Mouse (Mus musculus) midbrain, embryonic 14.5 days (tissue): ENCODE measurements at regions not wholly inside any gene's neighbourhood (a gene's known extent, or its start where the extent isn't known, plus 50 kb on each side); places are given as distances from the start of the nearest gene placed in this dataset.

Experiments
- ATAC-seq: fragments of 200-750 bp; cut with Nextera tagmentation; 2 replicates; pipeline ENCODE4 v1.8.0; 2017; ENCODE audit warnings: moderate number of reproducible peaks, moderate library complexity; ENCODE audit not compliant: low FRiP score, low TSS enrichment
- DNase-seq: peaks from one replicate; pipeline ENCODE4 v3.0.0-alpha.2; 2015
- H3K27ac ChIP-seq: fragments of 300-500 bp; sonication (generic); replicated peaks from 2 replicates; pipeline ENCODE4 v1.5.1; 2014; ENCODE audit warnings: mild to moderate bottlenecking, low read depth, low read length, moderate library complexity
- H3K27me3 ChIP-seq: fragments of 300-500 bp; sonication (generic); 2 replicates; pipeline ENCODE4 v1.6.1; 2014; ENCODE audit warnings: low read length, control low read depth, mixed read lengths; ENCODE audit not compliant: control insufficient read depth, insufficient read depth
- H3K36me3 ChIP-seq: fragments of 300-500 bp; sonication (generic); 2 replicates; pipeline ENCODE4 v1.6.1; 2014; ENCODE audit warnings: low read length, control low read depth; ENCODE audit not compliant: control insufficient read depth, insufficient read depth
- H3K4me1 ChIP-seq: fragments of 300-500 bp; sonication (generic); 2 replicates; pipeline ENCODE4 v1.6.1; 2014; ENCODE audit warnings: mild to moderate bottlenecking, antibody characterized with exemption, low read length, control low read depth; ENCODE audit not compliant: control insufficient read depth, insufficient read depth
- H3K4me2 ChIP-seq: fragments of 300-500 bp; sonication (generic); 2 replicates; pipeline ENCODE4 v1.6.1; 2014; ENCODE audit warnings: mild to moderate bottlenecking, low read length, moderate library complexity
- H3K4me3 ChIP-seq: fragments of 300-500 bp; sonication (generic); replicated peaks from 2 replicates; pipeline ENCODE4 v1.5.1; 2014; ENCODE audit warnings: low read depth, low read length
- H3K9ac ChIP-seq: fragments of 300-500 bp; sonication (generic); replicated peaks from 2 replicates; pipeline ENCODE4 v1.6.1; 2014; ENCODE audit warnings: mild to moderate bottlenecking, low read length, moderate library complexity
- H3K9me3 ChIP-seq: fragments of 300-500 bp; sonication (generic); 2 replicates; pipeline ENCODE4 v1.6.1; 2016; ENCODE audit warnings: low read length, control low read depth, mixed read lengths; ENCODE audit not compliant: control insufficient read depth
- WGBS: fragments of 180-500 bp; shearing (Covaris S2); extraction: QIAGEN DNeasy Blood & Tissue Kit; methylation state at CpG from one replicate; pipeline ENCODE4 v1.1.7; 2014; 5-methylcytosine and 5-hydroxymethylcytosine counted together

GRCm38 (mm10) chr6:19214700-19215099 is 348.6 kb downstream of the Ankrd7 start:
- H3K27me3 ChIP-seq, result no peaks in the 10 kb centered on the region

GRCm38 (mm10) chr6:19215124-19215523 is 349.0 kb downstream of the Ankrd7 start:
- ATAC-seq (no peak), DNase-seq (no peak)
- Histone ChIP-seq H3K27me3 (no peaks in the 10 kb centered on the region), H3K9me3 (no peaks in the 10 kb centered on the region), H3K4me3 (no peak overlapping the region), H3K4me2 (no peak overlapping the region), H3K9ac (no peak overlapping the region), H3K4me1 (no peaks in the 10 kb centered on the region), H3K36me3 (no peaks in the 10 kb centered on the region), H3K27ac (no peak overlapping the region)
- 71% methylated on average over 1 of the region's 1 CpGs for WGBS

More at GRCm38 (mm10) chr6:19214700-19215099, 348.6 kb downstream of the Ankrd7 start:
- DNase-seq, result no peak
- H3K9ac ChIP-seq, result no peak overlapping the region
- no peak overlapping the region for H3K4me3 ChIP-seq
- no peak overlapping the region for H3K4me2 ChIP-seq
- ATAC-seq, result no peak
- H3K27ac ChIP-seq, result no peak overlapping the region
- WGBS, result 89% methylated on average over 1 of the region's 1 CpGs
- no peaks in the 10 kb centered on the region for H3K4me1 ChIP-seq
- no peaks in the 10 kb centered on the region for H3K9me3 ChIP-seq
- H3K36me3 ChIP-seq, result no peaks in the 10 kb centered on the region

- no peaks in the 10 kb centered on the region for H3K4me1 ChIP-seq
- H3K4me3 ChIP-seq, result no peak overlapping the region
- no peaks in the 10 kb centered on the region for H3K36me3 ChIP-seq
- no peaks in the 10 kb centered on the region for H3K9me3 ChIP-seq
- H3K27me3 ChIP-seq, result no peaks in the 10 kb centered on the region
- no peak overlapping the region for H3K4me2 ChIP-seq
- WGBS, result 79% methylated on average over 5 of the region's 5 CpGs
- DNase-seq (no peak), ATAC-seq (no peak)
- H3K27ac ChIP-seq, result no peak overlapping the region
- H3K9ac ChIP-seq, result no peak overlapping the region
Observed at GRCm38 (mm10) chr6:19264075-19264819, 398.1 kb downstream of the Ankrd7 start.

GRCm38 (mm10) chr6:19273207-19273606 is 407.1 kb downstream of the Ankrd7 start:
- 82% methylated on average over 2 of the region's 2 CpGs for WGBS
- H3K9ac ChIP-seq, result no peak overlapping the region
- no peak overlapping the region for H3K27ac ChIP-seq
- no peaks in the 10 kb centered on the region for H3K4me1 ChIP-seq
- H3K4me2 ChIP-seq, result no peak overlapping the region
- no peaks in the 10 kb centered on the region for H3K36me3 ChIP-seq
- no peaks in the 10 kb centered on the region for H3K9me3 ChIP-seq
- DNase-seq (no peak), ATAC-seq (no peak)
- H3K4me3 ChIP-seq, result no peak overlapping the region
- H3K27me3 ChIP-seq, result no peaks in the 10 kb centered on the region

GRCm38 (mm10) chr6:19282682-19283333 is 416.7 kb downstream of the Ankrd7 start:
- Histone ChIP-seq H3K27me3 (no peaks in the 10 kb centered on the region), H3K4me1 (no peaks in the 10 kb centered on the region), H3K27ac (no peak overlapping the region), H3K4me2 (no peak overlapping the region), H3K36me3 (no peaks in the 10 kb centered on the region), H3K9me3 (no peaks in the 10 kb centered on the region), H3K4me3 (no peak overlapping the region), H3K9ac (no peak overlapping the region)
- WGBS, result 78% methylated on average over 4 of the region's 4 CpGs
- ATAC-seq (no peak), DNase-seq (peak; percentile 37)

GRCm38 (mm10) chr6:19332659-19333058 is 466.5 kb downstream of the Ankrd7 start:
- H3K27me3 ChIP-seq, result no peaks in the 10 kb centered on the region
- no peak overlapping the region for H3K4me2 ChIP-seq
- no peaks in the 10 kb centered on the region for H3K4me1 ChIP-seq
- no peak overlapping the region for H3K27ac ChIP-seq
- no peak for ATAC-seq
- DNase-seq, result no peak
- H3K9ac ChIP-seq, result no peak overlapping the region
- no peaks in the 10 kb centered on the region for H3K36me3 ChIP-seq
- H3K9me3 ChIP-seq, result no peaks in the 10 kb centered on the region
- H3K4me3 ChIP-seq, result no peak overlapping the region

GRCm38 (mm10) chr6:19335653-19336052 is 469.5 kb downstream of the Ankrd7 start:
- Histone ChIP-seq H3K4me3 (no peak overlapping the region), H3K36me3 (no peaks in the 10 kb centered on the region), H3K4me2 (no peak overlapping the region), H3K9me3 (no peaks in the 10 kb centered on the region), H3K4me1 (no peaks in the 10 kb centered on the region), H3K9ac (no peak overlapping the region), H3K27ac (no peak overlapping the region), H3K27me3 (no peaks in the 10 kb centered on the region)
- 87% methylated on average over 6 of the region's 6 CpGs for WGBS
- no peak for DNase-seq
- ATAC-seq, result no peak

GRCm38 (mm10) chr6:19338470-19338869 is 472.4 kb downstream of the Ankrd7 start:
- no peak overlapping the region for H3K4me3 ChIP-seq
- no peak overlapping the region for H3K9ac ChIP-seq
- no peak overlapping the region for H3K4me2 ChIP-seq
- no peaks in the 10 kb centered on the region for H3K4me1 ChIP-seq
- ATAC-seq, result no peak
- no peaks in the 10 kb centered on the region for H3K27me3 ChIP-seq
- no peak overlapping the region for H3K27ac ChIP-seq
- H3K9me3 ChIP-seq, result no peaks in the 10 kb centered on the region
- DNase-seq, result no peak
- WGBS, result 83% methylated on average over 5 of the region's 5 CpGs
- H3K36me3 ChIP-seq, result no peaks in the 10 kb centered on the region
